Mouse (Mus musculus) frontal cortex, adult 2 months (tissue): ENCODE results near the gene Rpl10l. TPM values are rescaled to one million over a fixed set of nuclear protein-coding genes. Genes with fewer than 3 reads are reported as not detected.

Experiments used
- DNase-seq, 2 experiments: peaks; one replicate each; pipeline ENCODE4 v3.0.0; 2022; ENCODE audit warnings: low spot score in 1 of 2; ENCODE audit errors: extremely low spot score in 1 of 2
- polyA plus RNA-seq: library from polyadenylated mRNA; depleted of rRNA; stranded (reverse); fragments of >200 nt; gene quantifications from 2 replicates; pipeline ENCODE4 v1.2.3, GENCODE M21; 2012; rRNA removed

Gene Rpl10l
- not detected in 2 replicates for polyA plus RNA-seq

DNA sequence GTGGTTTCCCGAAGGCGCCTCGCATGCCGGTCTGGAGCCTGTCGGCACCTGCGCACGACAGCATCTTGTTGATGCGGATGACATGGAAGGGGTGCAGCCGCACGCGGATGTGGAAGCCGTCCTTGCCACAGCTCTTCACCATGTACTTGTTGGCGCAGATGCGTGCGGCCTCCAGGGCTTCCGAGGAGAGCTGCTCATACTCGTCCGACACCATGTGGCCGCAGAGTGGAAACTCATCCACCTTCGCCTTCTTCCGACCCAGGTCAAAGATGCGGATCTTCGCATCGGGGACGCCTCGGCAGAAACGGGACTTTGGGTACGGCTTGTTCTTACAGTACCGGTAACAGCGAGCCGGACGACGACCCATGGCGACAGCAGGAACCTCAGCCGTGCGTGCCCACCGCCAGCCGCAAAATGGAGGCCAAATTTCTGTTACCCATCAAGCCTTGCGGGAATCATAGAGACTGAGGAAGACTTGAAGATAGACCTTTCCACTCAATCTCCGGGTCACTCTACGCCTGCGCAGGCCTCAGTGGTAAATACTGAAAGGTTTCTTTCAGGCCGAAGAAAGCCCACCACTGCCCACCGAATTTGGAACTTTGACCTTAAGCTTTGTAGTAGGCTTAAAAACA lies at the start of gene Rpl10l:
Rpl10l (minus strand) TSS at position 411 of the 632 bp plus-strand sequence.
- no peak for DNase-seq

DNA sequence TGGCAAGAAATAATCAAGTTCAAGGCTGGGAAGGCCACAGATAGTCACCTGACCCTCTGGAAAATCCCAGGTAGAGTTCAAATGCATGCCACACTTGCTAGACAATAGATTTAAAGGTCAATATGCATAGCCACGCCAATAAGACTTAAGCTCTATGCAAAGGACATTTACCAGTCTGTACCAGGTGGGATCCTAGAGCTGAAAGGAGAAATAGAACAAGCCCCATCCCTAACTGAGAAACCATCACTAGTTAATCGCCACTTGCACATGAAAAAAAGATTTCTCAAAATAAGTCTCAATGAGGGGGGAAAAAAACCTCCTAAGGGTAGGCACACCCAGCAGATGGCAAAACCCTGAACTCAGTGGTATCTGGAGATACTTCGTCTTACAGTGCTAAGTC lies 8.3 kb downstream of the Rpl10l start:
- DNase-seq: no peak

DNA sequence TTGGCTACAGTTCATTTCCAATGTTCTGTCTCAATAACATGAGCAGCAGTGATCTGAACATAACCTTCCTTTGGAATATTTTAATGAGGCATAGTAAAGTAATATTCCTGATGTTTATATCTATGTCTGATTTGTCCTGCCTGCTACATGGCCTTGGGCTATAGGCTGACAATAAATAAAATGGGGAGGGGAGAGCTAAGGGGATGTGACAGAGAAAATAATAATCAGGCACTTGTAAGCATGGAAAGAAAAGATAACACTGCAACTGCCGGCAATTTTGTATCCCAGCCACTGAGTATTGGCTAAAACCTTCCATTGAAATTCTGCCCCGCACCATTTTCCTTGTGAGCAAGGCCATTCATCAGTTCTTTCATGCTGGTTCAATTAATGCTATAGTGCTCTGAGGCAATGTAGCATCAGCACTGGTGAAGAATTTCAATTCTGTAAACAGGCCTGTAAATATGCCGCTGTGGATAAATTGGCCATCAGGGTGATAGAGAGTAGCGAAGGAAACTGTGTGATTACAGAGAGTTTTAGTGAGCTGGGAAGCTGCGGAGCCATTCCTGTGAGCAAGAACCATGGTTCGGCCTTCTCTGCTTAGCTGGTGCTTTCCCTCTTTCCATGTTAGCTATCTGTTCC lies 38.6 kb downstream of the Rpl10l start:
- no peak for DNase-seq

DNA sequence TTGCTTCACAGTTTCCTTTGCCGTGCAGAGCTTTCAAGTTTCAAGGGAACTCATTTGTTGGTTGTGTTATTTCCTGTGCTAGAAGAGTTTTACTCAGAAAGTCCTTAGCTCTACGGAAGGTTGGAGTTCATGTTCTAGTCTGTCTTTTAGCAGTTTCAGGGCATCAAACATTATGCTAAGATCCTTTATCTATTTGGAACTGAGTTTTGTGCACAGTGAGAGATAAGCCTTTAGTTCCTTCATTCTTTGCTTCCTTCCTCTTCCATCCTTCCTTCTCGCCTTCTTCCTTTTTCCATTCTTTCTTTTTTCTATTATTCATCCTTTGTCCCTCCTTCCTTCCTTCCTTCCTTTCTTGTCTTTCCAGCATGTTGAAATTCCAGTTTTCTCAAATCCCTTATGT lies 50.0 kb downstream of the Rpl10l start:
- no peak for DNase-seq
